Mouse (Mus musculus) spleen, adult 10 weeks (tissue): Measurements from ENCODE around the gene Klrc1. TPM values are rescaled to one million over a fixed set of nuclear protein-coding genes. Genes with fewer than 3 reads are reported as not detected.

Experiments used
- polyA plus RNA-seq: library from polyadenylated mRNA; stranded (reverse); fragments of 350-450 nt; fragmentation: Illumina TruSeq; extraction: RNeasy Lipid Tissue Mini Kit (QIAGEN cat#74804); gene quantifications from one replicate; pipeline ENCODE4 v1.2.3, GENCODE M21; 2015; ENCODE audit warnings: low replicate concordance; ENCODE audit not compliant: insufficient read depth

The Klrc1 gene
- 18.9 TPM for polyA plus RNA-seq

DNA sequence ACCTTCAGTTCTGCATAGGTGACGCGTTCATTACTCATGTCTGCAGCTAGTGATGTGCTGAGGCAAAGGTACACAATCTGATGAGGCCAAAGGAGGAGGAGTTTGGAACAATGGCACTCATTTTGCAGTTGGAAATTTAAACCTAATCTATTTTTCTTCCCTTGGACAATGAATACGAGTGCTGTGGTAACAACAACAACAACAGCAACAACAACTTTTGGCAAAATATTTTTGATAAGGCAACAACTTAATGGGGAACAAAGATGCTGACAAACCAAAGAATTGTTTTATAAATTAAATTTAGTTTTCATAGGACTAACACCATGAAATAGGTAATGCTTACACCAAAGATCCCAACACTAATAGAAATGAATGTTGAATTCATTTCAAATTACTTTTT, at the start of gene Klrc1:
Gene Klrc1, minus strand, starts transcription at position 101 of the 400 bp plus-strand sequence.

DNA sequence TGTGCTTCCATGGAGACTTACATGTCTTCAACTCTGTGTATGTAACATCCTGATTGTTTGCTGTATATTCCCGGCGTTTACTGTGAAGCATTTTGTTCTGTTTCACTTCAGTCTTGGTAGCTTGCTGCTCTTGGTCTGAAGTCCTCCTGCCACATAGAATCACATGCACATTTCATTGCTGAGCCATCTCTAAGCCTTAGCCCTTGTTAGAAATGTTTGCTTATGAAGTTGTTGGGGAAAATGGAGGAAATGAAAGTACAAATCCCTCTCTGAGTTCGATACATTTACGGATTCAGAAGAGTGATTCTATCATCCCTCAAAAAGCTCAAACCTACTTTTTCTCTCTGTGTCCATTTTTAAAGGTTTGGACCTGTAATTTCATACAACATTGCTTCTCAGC, 38.3 kb upstream of the Klrc1 start, which contains the start of gene Klri1:
Gene Klri1, minus strand, starts transcription at position 101 of the 400 bp plus-strand sequence.

DNA sequence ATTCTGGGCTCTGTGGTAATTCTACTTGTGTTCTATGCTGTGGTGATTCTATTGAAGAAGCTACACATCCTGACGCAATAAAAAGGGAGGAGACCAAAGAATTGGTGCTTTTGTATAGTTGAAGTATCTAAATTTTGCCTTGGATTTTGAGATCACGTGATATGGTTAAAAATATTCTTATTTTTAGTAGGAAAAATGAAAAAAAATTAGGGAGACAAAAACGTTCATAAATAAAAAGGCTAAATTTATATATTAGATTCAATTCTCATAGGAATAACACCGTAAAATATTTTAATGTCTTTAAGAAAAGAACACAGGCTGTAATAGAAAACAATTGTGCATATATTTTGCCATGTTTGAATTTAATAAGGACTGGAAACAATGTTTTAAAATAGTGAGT, 18.2 kb downstream of the Klrc1 start, which contains the start of gene Klrc2:
Gene Klrc2, minus strand, starts transcription at position 101 of the 400 bp plus-strand sequence.

DNA sequence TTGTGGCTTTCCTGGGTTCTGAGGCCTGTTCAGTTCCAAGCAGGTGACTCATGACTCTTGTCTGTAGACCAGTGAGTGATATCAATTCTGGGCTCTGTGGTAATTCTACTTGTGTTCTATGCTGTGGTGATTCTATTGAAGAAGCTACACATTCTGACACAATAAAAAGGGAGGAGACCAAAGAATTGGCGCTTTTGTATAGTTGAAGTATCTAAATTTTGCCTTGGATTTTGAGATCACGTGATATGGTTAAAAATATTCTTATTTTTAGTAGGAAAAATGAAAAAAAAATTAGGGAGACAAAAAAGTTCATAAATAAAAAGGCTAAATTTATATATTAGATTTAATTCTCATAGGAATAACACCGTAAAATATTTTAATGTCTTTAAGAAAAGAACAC, 35.5 kb downstream of the Klrc1 start, which contains the start of gene Klrc3:
Gene Klrc3, minus strand, starts transcription at position 101 of the 400 bp plus-strand sequence.

DNA sequence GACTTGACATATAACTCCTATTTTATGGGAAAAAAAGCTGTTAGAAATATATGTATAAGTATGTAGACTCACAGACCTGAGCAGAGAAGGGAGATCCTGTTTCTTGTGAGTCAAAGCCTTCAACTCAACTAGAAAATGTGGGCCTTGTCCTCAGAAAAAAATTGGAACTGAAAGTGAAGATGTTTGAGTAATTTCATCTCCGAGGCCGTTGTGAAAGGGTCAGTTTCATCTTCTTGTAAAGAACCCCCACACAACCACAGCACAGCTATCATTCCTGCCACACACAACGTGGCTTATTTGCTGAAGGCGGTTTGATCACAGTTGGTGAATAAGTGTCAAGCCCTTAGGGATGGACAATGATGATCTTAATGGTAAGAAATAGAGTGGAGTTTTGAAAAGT, 55.0 kb downstream of the Klrc1 start, which contains the start of gene Klrk1:
Gene Klrk1, minus strand, starts transcription at position 130 of the 400 bp plus-strand sequence.

Other genes starting within 250 kb of the Klrc1 start
- 3.6 TPM for gene Clec1a, start 227.0 kb downstream of the Klrc1 start, polyA plus RNA-seq
- 0.21 TPM for gene Olr1, start 171.8 kb downstream of the Klrc1 start, polyA plus RNA-seq
- not detected for gene Tmem52b, start 166.4 kb downstream of the Klrc1 start, polyA plus RNA-seq
- gene Gabarapl1, start 145.8 kb downstream of the Klrc1 start, polyA plus RNA-seq, result 48.6 TPM
- 20.6 TPM for gene Klre1, start 101.1 kb downstream of the Klrc1 start, polyA plus RNA-seq
- gene Klrd1, start 87.2 kb downstream of the Klrc1 start, polyA plus RNA-seq, result 143 TPM
- 75.9 TPM for gene Klrk1, start 55.1 kb downstream of the Klrc1 start, polyA plus RNA-seq
- gene Klrc3, start 35.6 kb downstream of the Klrc1 start, polyA plus RNA-seq, result 3.4 TPM
- gene Klrc2, start 18.3 kb downstream of the Klrc1 start, polyA plus RNA-seq, result 15.9 TPM
- gene Klri1, start 38.2 kb upstream of the Klrc1 start, polyA plus RNA-seq, result 20.7 TPM
- 9.2 TPM for gene Klri2, start 61.5 kb upstream of the Klrc1 start, polyA plus RNA-seq
- not detected for gene Gm156, start 105.3 kb upstream of the Klrc1 start, polyA plus RNA-seq
- not detected for gene Gm17631, start 183.7 kb upstream of the Klrc1 start, polyA plus RNA-seq
- gene Klra17, start 197.7 kb upstream of the Klrc1 start, polyA plus RNA-seq, result 7.4 TPM
- gene Klra5, start 238.7 kb upstream of the Klrc1 start, polyA plus RNA-seq, result 1.5 TPM